Mouse (Mus musculus): ENCODE measurements around the gene Peak1. TPM values are rescaled to one million over a fixed set of nuclear protein-coding genes. Genes with fewer than 3 reads are reported as not detected.

Gene Peak1
- total RNA-seq, 2 experiments from 2014 or later: 38.4 to 42.0 TPM

- DNase-seq: peak; percentile 86 to 91
- intact Hi-C loops (cut with DNase I): no loop called here
These were observed 257.3 kb downstream of the Peak1 start for GRCm38 (mm10) chr9:56160341-56161141.

- no peak for DNase-seq
- intact Hi-C loops (cut with DNase I): no loop called here
These were observed 258.4 kb downstream of the Peak1 start for GRCm38 (mm10) chr9:56159456-56159855.

- intact Hi-C loops (cut with DNase I): no loop called here
These were observed 259.8 kb downstream of the Peak1 start for GRCm38 (mm10) chr9:56158077-56158476.

GRCm38 (mm10) chr9:56154572-56154971 lies 263.3 kb downstream of the Peak1 start:
- DNase-seq: no peak
- intact Hi-C loops (cut with DNase I): no loop called here

More at GRCm38 (mm10) chr9:56158077-56158476, 259.8 kb downstream of the Peak1 start:
- no peak for DNase-seq

GRCm38 (mm10) chr9:56152482-56153007 lies 265.3 kb downstream of the Peak1 start:
- intact Hi-C loops (cut with DNase I): no loop called here
- DNase-seq: no peak

GRCm38 (mm10) chr9:56151745-56152481 lies 266.0 kb downstream of the Peak1 start:
- intact Hi-C loops (cut with DNase I): no loop called here
- DNase-seq: peak in 1 of 2 experiments; percentile 36

Small RNAs within 50 kb of the gene (microRNA-seq; reads per million reads assigned to microRNA genes)
- 2.2 to 6.7 reads per million in 2 experiments for gene Gm24270 (ENCODE audit: borderline number of aligned reads in 2 of 2)

Other genes with a start within 250 kb of the Peak1 start
- gene Hmg20a, start 542 bp upstream of the Peak1 start, total RNA-seq (2021): 10 to 100 TPM; 18.8 to 21.1 TPM

All from heart, postnatal 36 days (tissue).